ENCODE assay signal across 20 mouse cellular contexts in the genomic region with DNA sequence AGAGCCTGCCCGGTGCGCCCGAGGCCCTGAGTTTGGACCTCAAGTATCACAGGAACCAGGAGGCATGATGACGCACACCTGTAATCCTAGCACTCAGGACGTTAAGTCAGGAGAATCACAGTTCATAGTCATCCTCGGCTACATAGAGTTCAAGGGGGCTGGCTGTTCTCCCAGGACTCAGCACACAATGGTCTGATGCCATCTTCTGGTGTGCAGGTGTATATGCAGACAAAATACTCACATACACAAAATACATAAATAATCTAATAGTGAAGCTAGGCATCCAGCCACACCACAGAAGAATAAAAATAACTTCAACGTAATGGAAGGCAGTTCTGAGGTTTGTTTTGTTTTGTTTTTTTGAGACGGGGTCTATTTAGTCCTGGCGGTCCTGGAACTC. TPM values are rescaled to one million over a fixed set of nuclear protein-coding genes. Genes with fewer than 3 reads are reported as not detected.
A peak's percentile ranks its signal among the peaks of the same experiment; 100 is the strongest.
DNase-seq lines count a peak whose midpoint lies in the region; ATAC-seq and TF ChIP-seq lines count a peak whose summit lies in the region.
"Had no signal": no experiment of that assay in that cellular context is flagged by ENCODE, and none has a peak within 500 bp of the region (broad histone marks: within the 10 kb centered on the region; RNA-seq: fewer than 3 reads in every experiment).

No protein-coding gene starts in this region.

- no peak overlapping the region for H3K9ac ChIP-seq in intestine, postnatal 0 days (ENCODE audit: low read depth, low read length)
- H3K9ac ChIP-seq in intestine, embryonic 15.5 days, result no peak overlapping the region
- no peak overlapping the region for H3K9ac ChIP-seq in lung, embryonic 14.5 days
- no peak overlapping the region for H3K9ac ChIP-seq in MEL (ENCODE audit: control insufficient read depth, low read depth, low read length, poor library complexity, severe bottlenecking)
- H3K9ac ChIP-seq: midbrain, embryonic 12.5 days; neural tube, embryonic 13.5 days had no signal

- TF ChIP-seq POLR2A in cerebellum, adult 2 months (IDR thresholded peaks at IDR 0.05; ENCODE audit: borderline replicate concordance, insufficient read depth, low read length), result no peak
- no peak for TF ChIP-seq POLR2A in MEL (IDR thresholded peaks at IDR 0.05; ENCODE audit: control insufficient read depth in 1 of 2, insufficient read depth in 1 of 2, low read depth in 1 of 2, low read length in 2 of 2, poor library complexity in 1 of 2)

- TF ChIP-seq RAD21 in MEL (IDR thresholded peaks at IDR 0.05; ENCODE audit: low read depth, low read length), result peak; percentile 50

- no peak overlapping the region for H3K4me3 ChIP-seq in cerebellum, adult 2 months (replicated peaks; ENCODE audit: insufficient read depth, low read depth, low read length)
- no peak overlapping the region for H3K4me3 ChIP-seq in intestine, postnatal 0 days (ENCODE audit: low read depth, low read length)
- H3K4me3 ChIP-seq in intestine, embryonic 15.5 days (replicated peaks), result no peak overlapping the region
- H3K4me3 ChIP-seq in lung, embryonic 14.5 days (ENCODE audit: low read depth, low read length), result no peak overlapping the region
- H3K4me3 ChIP-seq in MEL (ENCODE audit: control insufficient read depth in 1 of 2, insufficient read depth in 1 of 2, low read depth in 2 of 2, low read length in 2 of 2), result no peak overlapping the region
- H3K4me3 ChIP-seq: hindbrain, embryonic 10.5 days; midbrain, embryonic 12.5 days; neural tube, embryonic 13.5 days had no signal

- peaks cover 32% of the 10 kb centered on the region for H3K36me3 ChIP-seq in intestine, postnatal 0 days (ENCODE audit: control insufficient read depth, insufficient read depth)
- peaks cover 21% of the 10 kb centered on the region; the same call in 1 of the 2 replicates for H3K36me3 ChIP-seq in intestine, embryonic 15.5 days
- peaks cover 19% of the 10 kb centered on the region; the same call in 1 of the 2 replicates for H3K36me3 ChIP-seq in lung, embryonic 14.5 days (ENCODE audit: insufficient read depth)
- H3K36me3 ChIP-seq in MEL (ENCODE audit: control insufficient read depth in 1 of 2, insufficient read depth in 2 of 2, low read length in 2 of 2), result peaks cover 0 to 12% of the 10 kb centered on the region in 2 experiments; a peak in 3 of 4 replicates

- H3K4me2 ChIP-seq in intestine, postnatal 0 days (replicated peaks; ENCODE audit: low read depth), result no peak overlapping the region
- no peak overlapping the region for H3K4me2 ChIP-seq in intestine, embryonic 15.5 days (replicated peaks)
- H3K4me2 ChIP-seq in lung, embryonic 14.5 days, result no peak overlapping the region
- H3K4me2 ChIP-seq: midbrain, embryonic 12.5 days; neural tube, embryonic 13.5 days had no signal

- H3K4me1 ChIP-seq in cerebellum, adult 2 months (ENCODE audit: control insufficient read depth, insufficient read depth, low read length), result peaks cover 10% of the 10 kb centered on the region
- H3K4me1 ChIP-seq in intestine, postnatal 0 days (replicated peaks; ENCODE audit: control insufficient read depth, insufficient read depth, low read length), result no peaks in the 10 kb centered on the region; the same call in 1 of the 2 replicates
- H3K4me1 ChIP-seq in intestine, embryonic 15.5 days (replicated peaks), result peaks cover 11% of the 10 kb centered on the region
- H3K4me1 ChIP-seq in lung, embryonic 14.5 days (ENCODE audit: insufficient read depth), result peaks cover 6% of the 10 kb centered on the region; the same call in 1 of the 2 replicates
- H3K4me1 ChIP-seq in MEL (ENCODE audit: control insufficient read depth in 1 of 2, insufficient read depth in 2 of 2, low read length in 2 of 2), result peaks cover 2 to 19% of the 10 kb centered on the region in 2 experiments; a peak in 3 of 4 replicates

- no peaks in the 10 kb centered on the region for H3K9me3 ChIP-seq in intestine, postnatal 0 days (ENCODE audit: control insufficient read depth)
- no peaks in the 10 kb centered on the region for H3K9me3 ChIP-seq in intestine, embryonic 15.5 days
- H3K9me3 ChIP-seq in lung, embryonic 14.5 days (ENCODE audit: low read depth, low read length), result no peaks in the 10 kb centered on the region
- no peaks in the 10 kb centered on the region for H3K9me3 ChIP-seq in MEL (replicated peaks; ENCODE audit: insufficient read depth, low read length)
- H3K9me3 ChIP-seq: hindbrain, embryonic 10.5 days; midbrain, embryonic 12.5 days; neural tube, embryonic 13.5 days had no signal

- H3K27ac ChIP-seq in cerebellum, adult 2 months (ENCODE audit: insufficient read depth, low read length), result no peak overlapping the region
- no peak overlapping the region for H3K27ac ChIP-seq in intestine, postnatal 0 days (ENCODE audit: low read depth, low read length)
- H3K27ac ChIP-seq in intestine, embryonic 15.5 days, result no peak overlapping the region
- no peak overlapping the region for H3K27ac ChIP-seq in lung, embryonic 14.5 days (ENCODE audit: low read depth)
- no peak overlapping the region for H3K27ac ChIP-seq in MEL (ENCODE audit: control insufficient read depth, low read depth, low read length)
- H3K27ac ChIP-seq: hindbrain, embryonic 10.5 days; midbrain, embryonic 12.5 days; neural tube, embryonic 13.5 days had no signal

- TF ChIP-seq EP300 in MEL (IDR thresholded peaks at IDR 0.05; ENCODE audit: low read depth in 1 of 2, low read length in 2 of 2), result no peak

- 76% methylated on average over 9 of the region's 9 CpGs for WGBS in cerebellum, adult 2 months
- 84% methylated on average over 9 of the region's 9 CpGs for WGBS in intestine, postnatal 0 days
- WGBS in intestine, embryonic 15.5 days, result 84% methylated on average over 9 of the region's 9 CpGs
- 84% methylated on average over 9 of the region's 9 CpGs for WGBS in lung, embryonic 14.5 days

- DNase-seq in cerebellum, adult 2 months, result no peak
- DNase-seq in cerebellum, postnatal 25 days, result no peak
- DNase-seq in lung, embryonic 14.5 days, result no peak
- DNase-seq in lung, postnatal 14 days, result no peak
- DNase-seq in MEL (ENCODE audit: low read depth, low spot score), result peak; percentile 42
- DNase-seq in ovary, adult 18-20 months (ENCODE audit: low spot score), result no peak
- DNase-seq: adrenal gland, postnatal 10 days; cerebellum, adult 9-11 months; gastrocnemius, postnatal 10 days; kidney, adult 9 months; lung, adult 18-20 months; spleen, adult 18-20 months; thymus, adult 18-20 months had no signal

- ATAC-seq in intestine, postnatal 0 days, result no peak
- ATAC-seq in intestine, embryonic 15.5 days, result no peak
- ATAC-seq in lung, embryonic 14.5 days (ENCODE audit: insufficient read depth), result no peak
- ATAC-seq: activated CD4-positive, CD25-positive, alpha-beta regulatory T cell, adult 4 months; CD4-positive, CD25-positive, alpha-beta regulatory T cell, adult 4 months had no signal

- 0 out of 2 replicates have a peak, but pooled peaks have one; percentile 13 for TF ChIP-seq CTCF in cerebellum, adult 2 months (IDR thresholded peaks at IDR 0.05; ENCODE audit: borderline replicate concordance, insufficient read depth, low read depth, low read length)
- TF ChIP-seq CTCF in intestine, postnatal 0 days (IDR thresholded peaks at IDR 0.05; ENCODE audit: low read depth), result peak; percentile 49
- peak; percentile 40; the same call in 1 of the 2 replicates for TF ChIP-seq CTCF in lung, embryonic 14.5 days (IDR thresholded peaks at IDR 0.05; ENCODE audit: low read depth)
- TF ChIP-seq CTCF in MEL (IDR thresholded peaks at IDR 0.05 in 2 of 3, conservative IDR thresholded peaks at IDR 0.05 in 1 of 3; ENCODE audit: control insufficient read depth in 1 of 3, insufficient read depth in 1 of 3, low read depth in 2 of 3, low read length in 3 of 3, poor library complexity in 1 of 3, severe bottlenecking in 1 of 3), result peak; percentile 20 to 54 (median 21); a peak in 4 of 6 replicates

- peaks cover 16% of the 10 kb centered on the region for H3K79me2 ChIP-seq in MEL (ENCODE audit: control insufficient read depth, insufficient read depth, low read length, poor library complexity)

- no peaks in the 10 kb centered on the region for H3K27me3 ChIP-seq in cerebellum, adult 2 months (ENCODE audit: control insufficient read depth, insufficient read depth, low read length)
- H3K27me3 ChIP-seq in intestine, postnatal 0 days (replicated peaks; ENCODE audit: control insufficient read depth, insufficient read depth, low read length), result no peaks in the 10 kb centered on the region
- H3K27me3 ChIP-seq in intestine, embryonic 15.5 days (replicated peaks), result no peaks in the 10 kb centered on the region
- no peaks in the 10 kb centered on the region for H3K27me3 ChIP-seq in lung, embryonic 14.5 days (ENCODE audit: insufficient read depth, low read length)
- H3K27me3 ChIP-seq in MEL (ENCODE audit: control insufficient read depth in 1 of 2, insufficient read depth in 2 of 2, low read length in 2 of 2), result no peaks in the 10 kb centered on the region
- H3K27me3 ChIP-seq: midbrain, embryonic 12.5 days; neural tube, embryonic 13.5 days had no signal

RNA-seq across cellular contexts. Expression of a gene that starts 5.1 kb away (rescaled TPM):
- 57.3 and 66.9 TPM in 2 replicates for polyA plus RNA-seq in cerebellum, adult 2 months (2012; rRNA removed)
- polyA plus RNA-seq in intestine, postnatal 0 days (2015; fragmentation: Nextera tagmentation; extraction: Ambion mirVana), result 17.2 and 18.0 TPM in 2 replicates
- polyA plus RNA-seq in intestine, embryonic 15.5 days (2015; fragmentation: Nextera tagmentation; extraction: Ambion mirVana), result 27.8 and 29.6 TPM in 2 replicates
- polyA plus RNA-seq in lung, embryonic 14.5 days (2014; fragmentation: Nextera tagmentation; extraction: Ambion mirVana), result 24.5 and 25.6 TPM in 2 replicates
- 20.2 and 29.2 TPM in 2 replicates for total RNA-seq in MEL (2012; rRNA removed)
- 100 to 1,000 TPM in 1 of 2 experiments, 10 to 100 TPM in 1; 67.1 to 147 TPM for polyA plus RNA-seq in MEL (2012; ENCODE audit: insufficient read depth in 1 of 2, insufficient read length in 2 of 2, low read depth in 1 of 2, low replicate concordance in 2 of 2, missing spikeins in 1 of 2)

RNA-seq across cellular contexts. Expression of a gene that starts 6.2 kb away (rescaled TPM):
- 194 and 222 TPM in 2 replicates for polyA plus RNA-seq in cerebellum, adult 2 months (2012; rRNA removed)
- 0.27 and 0.47 TPM in 2 replicates for polyA plus RNA-seq in intestine, postnatal 0 days (2015; fragmentation: Nextera tagmentation; extraction: Ambion mirVana)
- polyA plus RNA-seq in intestine, embryonic 15.5 days (2015; fragmentation: Nextera tagmentation; extraction: Ambion mirVana), result 0.40 and 0.49 TPM in 2 replicates
- 0.14 TPM in 1 of 2 replicates, not detected in the other for polyA plus RNA-seq in lung, embryonic 14.5 days (2014; fragmentation: Nextera tagmentation; extraction: Ambion mirVana)
- not detected in 2 replicates for total RNA-seq in MEL (2012; rRNA removed)
- polyA plus RNA-seq in MEL (2012; ENCODE audit: insufficient read depth in 1 of 2, insufficient read length in 2 of 2, low read depth in 1 of 2, low replicate concordance in 2 of 2, missing spikeins in 1 of 2), result 1 to 10 TPM in 1 of 2 experiments, not detected in 1; 1.0 TPM

RNA-seq across cellular contexts. Expression of a gene that starts 7.4 kb away (rescaled TPM):
- polyA plus RNA-seq in cerebellum, adult 2 months (2012; rRNA removed), result 6.3 and 7.4 TPM in 2 replicates
- 2.5 and 2.7 TPM in 2 replicates for polyA plus RNA-seq in intestine, postnatal 0 days (2015; fragmentation: Nextera tagmentation; extraction: Ambion mirVana)
- 3.0 and 3.4 TPM in 2 replicates for polyA plus RNA-seq in intestine, embryonic 15.5 days (2015; fragmentation: Nextera tagmentation; extraction: Ambion mirVana)
- 1.5 and 2.1 TPM in 2 replicates for polyA plus RNA-seq in lung, embryonic 14.5 days (2014; fragmentation: Nextera tagmentation; extraction: Ambion mirVana)
- total RNA-seq in MEL (2012; rRNA removed), result 0.56 and 0.89 TPM in 2 replicates
- polyA plus RNA-seq in MEL (2012; ENCODE audit: insufficient read depth in 1 of 2, insufficient read length in 2 of 2, low read depth in 1 of 2, low replicate concordance in 2 of 2, missing spikeins in 1 of 2), result 1 to 10 TPM in 1 of 2 experiments, not detected in 1; 1.6 TPM

RNA-seq across cellular contexts. Expression of a gene that starts 19.1 kb away (rescaled TPM):
- polyA plus RNA-seq in cerebellum, adult 2 months (2012; rRNA removed), result 172 and 179 TPM in 2 replicates
- 53.2 and 55.6 TPM in 2 replicates for polyA plus RNA-seq in intestine, postnatal 0 days (2015; fragmentation: Nextera tagmentation; extraction: Ambion mirVana)
- polyA plus RNA-seq in intestine, embryonic 15.5 days (2015; fragmentation: Nextera tagmentation; extraction: Ambion mirVana), result 51.2 and 60.8 TPM in 2 replicates
- 52.5 and 54.1 TPM in 2 replicates for polyA plus RNA-seq in lung, embryonic 14.5 days (2014; fragmentation: Nextera tagmentation; extraction: Ambion mirVana)
- 81.5 and 85.2 TPM in 2 replicates for total RNA-seq in MEL (2012; rRNA removed)
- polyA plus RNA-seq in MEL (2012; ENCODE audit: insufficient read depth in 1 of 2, insufficient read length in 2 of 2, low read depth in 1 of 2, low replicate concordance in 2 of 2, missing spikeins in 1 of 2), result 100 to 1,000 TPM in 1 of 2 experiments, not detected in 1; 153 TPM

RNA-seq across cellular contexts. Expression of a gene that starts 19.7 kb away (rescaled TPM):
- 125 and 137 TPM in 2 replicates for polyA plus RNA-seq in cerebellum, adult 2 months (2012; rRNA removed)
- 123 and 135 TPM in 2 replicates for polyA plus RNA-seq in intestine, postnatal 0 days (2015; fragmentation: Nextera tagmentation; extraction: Ambion mirVana)
- 165 and 174 TPM in 2 replicates for polyA plus RNA-seq in intestine, embryonic 15.5 days (2015; fragmentation: Nextera tagmentation; extraction: Ambion mirVana)
- polyA plus RNA-seq in lung, embryonic 14.5 days (2014; fragmentation: Nextera tagmentation; extraction: Ambion mirVana), result 78.7 and 84.9 TPM in 2 replicates
- total RNA-seq in MEL (2012; rRNA removed), result 23.5 and 24.8 TPM in 2 replicates
- polyA plus RNA-seq in MEL (2012; ENCODE audit: insufficient read depth in 1 of 2, insufficient read length in 2 of 2, low read depth in 1 of 2, low replicate concordance in 2 of 2, missing spikeins in 1 of 2), result 10 to 100 TPM in 1 of 2 experiments, not detected in 1; 85.1 TPM

Comparison
In these comparisons a context has a peak if more than half of its experiments do, and no peak if none do; other contexts are left out.
1. RNA of a gene that starts 6.2 kb away (polyA plus RNA-seq): 194 to 222 TPM in cerebellum, adult 2 months; 1.0 TPM in MEL, 0.40 to 0.49 TPM in intestine, embryonic 15.5 days, 0.27 to 0.47 TPM in intestine, postnatal 0 days and 0.14 TPM in lung, embryonic 14.5 days; every median in the first group is over 10 times any median in the second.
2. Peak in every context shown above with its lines, with median percentiles within 50 percentile points of each other: CTCF ChIP-seq.